Mouse (Mus musculus): ENCODE measurements at regions not wholly inside any gene's neighbourhood (a gene's known extent, or its start where the extent isn't known, plus 50 kb on each side); places are given as distances from the start of the nearest gene placed in this dataset.

DNA sequence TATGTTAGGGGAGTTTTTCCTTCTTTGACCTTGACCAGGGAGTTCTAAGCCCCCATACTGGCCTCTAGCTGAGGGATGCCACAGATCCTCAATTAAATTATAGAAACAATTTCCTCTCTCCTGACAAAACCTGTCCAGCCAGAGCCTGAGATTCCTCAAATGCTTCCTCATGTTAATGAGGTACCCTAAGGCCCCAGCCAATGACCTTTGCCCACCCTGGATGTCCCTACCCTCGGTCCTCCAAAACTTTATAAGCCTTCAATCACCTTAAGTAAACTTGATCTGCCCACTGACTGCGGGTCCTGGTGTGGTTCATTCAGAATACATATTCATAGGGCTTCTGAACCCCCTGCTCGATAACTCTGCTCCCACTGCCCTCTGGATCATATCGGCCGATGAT is 227.7 kb upstream of the Vstm2b start:
- Histone ChIP-seq H3K4me1 (ENCODE audit: control insufficient read depth, insufficient read depth, low read length) (no peaks in the 10 kb centered on the region), H3K27ac (ENCODE audit: insufficient read depth, low read length) (no peak overlapping the region), H3K27me3 (ENCODE audit: control insufficient read depth, insufficient read depth, low read length) (no peaks in the 10 kb centered on the region; the same call in 1 of the 2 replicates), H3K4me3 (replicated peaks; ENCODE audit: insufficient read depth, low read depth, low read length) (no peak overlapping the region)
- DNase-seq = no peak
- TF ChIP-seq CTCF (IDR thresholded peaks at IDR 0.05; ENCODE audit: borderline replicate concordance, insufficient read depth, low read depth, low read length) (no peak), POLR2A (IDR thresholded peaks at IDR 0.05; ENCODE audit: borderline replicate concordance, insufficient read depth, low read length) (no peak)
- WGBS = 88% methylated on average over 5 of the region's 5 CpGs

DNA sequence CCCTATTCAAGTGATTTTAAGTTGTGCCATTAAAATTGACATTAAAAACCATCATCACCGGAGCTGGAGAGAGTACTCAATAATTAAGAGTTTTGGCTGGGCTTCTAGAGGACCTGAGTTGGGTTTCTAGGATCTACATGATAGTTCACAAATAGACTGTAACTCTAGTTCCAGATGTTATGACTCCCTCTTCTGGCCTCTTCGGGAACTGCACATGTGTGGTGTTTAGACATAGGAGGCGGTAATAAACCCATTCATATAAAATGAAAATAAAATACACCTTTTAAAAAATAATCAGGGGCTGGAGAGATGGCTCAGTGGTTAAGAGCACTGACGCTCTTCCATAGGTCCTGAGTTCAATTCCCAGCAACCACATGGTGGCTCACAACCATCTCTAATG is 227.1 kb upstream of the Vstm2b start:
- no peak for DNase-seq
- no peak for TF ChIP-seq CTCF (IDR thresholded peaks at IDR 0.05; ENCODE audit: borderline replicate concordance, insufficient read depth, low read depth, low read length)
- TF ChIP-seq POLR2A (IDR thresholded peaks at IDR 0.05; ENCODE audit: borderline replicate concordance, insufficient read depth, low read length) = no peak
- Histone ChIP-seq H3K4me3 (replicated peaks; ENCODE audit: insufficient read depth, low read depth, low read length) (no peak overlapping the region), H3K27ac (ENCODE audit: insufficient read depth, low read length) (no peak overlapping the region), H3K4me1 (ENCODE audit: control insufficient read depth, insufficient read depth, low read length) (no peaks in the 10 kb centered on the region), H3K27me3 (ENCODE audit: control insufficient read depth, insufficient read depth, low read length) (no peaks in the 10 kb centered on the region; the same call in 1 of the 2 replicates)
- WGBS = 98% methylated on average over 4 of the region's 4 CpGs

DNA sequence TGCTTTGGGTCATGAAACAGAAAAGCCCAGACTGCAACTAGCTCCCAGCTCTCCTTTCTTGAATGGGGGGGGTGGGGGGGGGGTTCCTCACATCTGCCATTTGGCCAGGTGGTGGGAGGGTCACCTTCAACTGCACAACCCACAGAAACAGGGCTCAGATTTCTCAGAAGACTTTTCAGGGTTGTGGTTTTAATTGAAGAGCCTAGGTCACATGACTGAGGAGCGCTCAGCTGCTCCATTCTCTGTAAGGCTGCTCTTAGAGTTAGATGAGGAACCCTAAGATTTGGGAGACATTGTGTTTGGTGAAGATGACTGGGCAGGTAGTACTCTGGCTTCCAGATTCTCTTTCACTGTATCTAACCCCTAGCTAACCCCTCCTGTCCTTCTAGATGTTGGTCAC is 225.8 kb upstream of the Vstm2b start:
- Histone ChIP-seq H3K27ac (ENCODE audit: insufficient read depth, low read length) (no peak overlapping the region), H3K4me3 (replicated peaks; ENCODE audit: insufficient read depth, low read depth, low read length) (no peak overlapping the region), H3K4me1 (ENCODE audit: control insufficient read depth, insufficient read depth, low read length) (no peaks in the 10 kb centered on the region), H3K27me3 (ENCODE audit: control insufficient read depth, insufficient read depth, low read length) (no peaks in the 10 kb centered on the region; the same call in 1 of the 2 replicates)
- TF ChIP-seq POLR2A (IDR thresholded peaks at IDR 0.05; ENCODE audit: borderline replicate concordance, insufficient read depth, low read length) = no peak
- TF ChIP-seq CTCF (IDR thresholded peaks at IDR 0.05; ENCODE audit: borderline replicate concordance, insufficient read depth, low read depth, low read length) = no peak
- 96% methylated on average over 1 of the region's 1 CpGs for WGBS
- DNase-seq = no peak

DNA sequence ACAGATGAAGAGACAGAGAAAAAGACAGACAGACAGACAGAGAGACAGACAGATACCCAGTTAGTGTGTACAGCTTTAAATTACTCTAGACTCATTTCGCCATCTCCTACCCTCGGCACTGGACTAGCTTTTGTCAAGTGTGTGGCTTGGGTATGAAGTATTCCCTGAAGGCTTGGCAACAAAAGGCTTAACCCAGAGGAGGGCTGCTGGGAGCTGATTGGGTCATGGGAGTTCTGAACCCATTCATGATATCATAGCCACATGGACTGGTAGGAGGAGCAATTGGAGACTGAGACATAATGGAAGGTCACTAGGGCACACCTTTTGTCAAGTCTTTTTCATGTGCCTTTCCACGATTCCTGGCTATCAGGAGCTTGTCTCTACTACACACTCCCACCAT is 223.7 kb upstream of the Vstm2b start:
- DNase-seq = no peak
- no peaks in the 10 kb centered on the region; the same call in 1 of the 2 replicates for H3K27me3 ChIP-seq (ENCODE audit: control insufficient read depth, insufficient read depth, low read length)
- no peaks in the 10 kb centered on the region for H3K4me1 ChIP-seq (ENCODE audit: control insufficient read depth, insufficient read depth, low read length)
- no peak overlapping the region for H3K27ac ChIP-seq (ENCODE audit: insufficient read depth, low read length)
- WGBS = 30% methylated on average over 3 of the region's 3 CpGs
- TF ChIP-seq POLR2A (IDR thresholded peaks at IDR 0.05; ENCODE audit: borderline replicate concordance, insufficient read depth, low read length) (no peak), CTCF (IDR thresholded peaks at IDR 0.05; ENCODE audit: borderline replicate concordance, insufficient read depth, low read depth, low read length) (no peak)
- H3K4me3 ChIP-seq (replicated peaks; ENCODE audit: insufficient read depth, low read depth, low read length) = no peak overlapping the region

DNA sequence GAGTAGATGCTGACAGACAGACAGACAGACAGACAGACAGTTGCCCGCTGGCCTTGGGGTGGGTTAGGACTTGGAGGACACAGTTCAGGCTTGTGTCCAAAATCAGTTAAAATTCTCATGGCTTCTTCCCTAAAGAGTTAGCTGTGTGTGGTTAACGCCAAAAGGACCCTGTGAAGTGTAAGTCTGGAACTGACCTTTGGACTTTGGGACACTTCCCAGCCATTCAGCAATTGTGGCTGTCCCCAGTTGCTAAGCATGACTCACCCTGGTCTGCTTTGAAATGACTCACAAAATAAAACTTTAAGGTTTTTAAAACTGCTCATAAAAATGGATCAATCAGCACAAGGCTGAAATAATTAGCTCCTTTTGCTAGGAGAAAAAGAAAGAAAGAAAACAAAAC is 220.5 kb upstream of the Vstm2b start:
- WGBS = 51% methylated on average over 2 of the region's 2 CpGs
- TF ChIP-seq CTCF (IDR thresholded peaks at IDR 0.05; ENCODE audit: borderline replicate concordance, insufficient read depth, low read depth, low read length) (no peak), POLR2A (IDR thresholded peaks at IDR 0.05; ENCODE audit: borderline replicate concordance, insufficient read depth, low read length) (no peak)

DNA sequence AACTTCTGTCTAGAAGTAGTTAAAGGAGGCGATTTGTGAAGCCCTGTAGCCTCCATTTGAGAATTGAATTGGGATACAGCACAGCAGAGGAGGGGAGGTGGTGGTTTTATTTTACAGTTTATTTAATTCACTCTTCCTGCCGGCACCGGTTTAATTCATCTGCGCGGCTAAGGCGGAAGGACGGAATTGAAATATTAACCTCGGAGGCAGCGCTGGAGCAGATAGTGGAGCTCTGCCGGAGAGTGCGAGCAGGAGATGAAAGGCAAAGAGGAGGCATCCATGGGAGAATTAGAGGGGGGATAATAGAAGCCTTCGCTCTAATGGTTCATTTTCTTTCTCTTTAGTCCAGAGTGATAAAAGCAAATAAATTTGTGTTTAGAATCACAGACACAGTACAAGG is 217.6 kb upstream of the Vstm2b start:
- Histone ChIP-seq H3K27ac (ENCODE audit: insufficient read depth, low read length) (no peak overlapping the region), H3K4me3 (replicated peaks; ENCODE audit: insufficient read depth, low read depth, low read length) (no peak overlapping the region), H3K4me1 (ENCODE audit: control insufficient read depth, insufficient read depth, low read length) (no peaks in the 10 kb centered on the region), H3K27me3 (ENCODE audit: control insufficient read depth, insufficient read depth, low read length) (no peaks in the 10 kb centered on the region)
- WGBS = 19% methylated on average over 12 of the region's 12 CpGs
- no peak for TF ChIP-seq CTCF (IDR thresholded peaks at IDR 0.05; ENCODE audit: borderline replicate concordance, insufficient read depth, low read depth, low read length)
- TF ChIP-seq POLR2A (IDR thresholded peaks at IDR 0.05; ENCODE audit: borderline replicate concordance, insufficient read depth, low read length) = no peak
- DNase-seq = no peak

More for the DNA sequence above, 220.5 kb upstream of the Vstm2b start:
- no peak overlapping the region for H3K27ac ChIP-seq (ENCODE audit: insufficient read depth, low read length)
- DNase-seq = no peak
- H3K4me3 ChIP-seq (replicated peaks; ENCODE audit: insufficient read depth, low read depth, low read length) = no peak overlapping the region
- H3K27me3 ChIP-seq (ENCODE audit: control insufficient read depth, insufficient read depth, low read length) = no peaks in the 10 kb centered on the region
- H3K4me1 ChIP-seq (ENCODE audit: control insufficient read depth, insufficient read depth, low read length) = no peaks in the 10 kb centered on the region

DNA sequence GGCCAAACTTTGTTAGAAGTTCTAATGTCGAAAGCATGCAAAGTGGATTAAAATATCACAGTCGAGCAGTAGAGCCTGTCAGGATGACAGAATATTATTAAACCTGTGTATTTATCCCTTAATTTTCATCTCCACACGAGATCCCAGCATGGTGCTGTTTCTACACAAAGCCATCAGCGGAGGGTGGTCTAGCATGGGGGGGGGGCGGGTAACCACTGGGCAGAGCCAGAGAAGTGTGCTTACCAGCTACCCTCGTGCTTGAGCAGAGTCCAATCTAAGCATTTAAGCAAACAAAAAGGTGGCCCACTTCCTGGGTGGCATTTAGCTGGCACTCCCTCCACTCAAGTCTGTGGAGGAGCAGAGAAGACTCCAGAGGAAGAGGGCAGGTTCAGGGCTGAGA is 217.1 kb upstream of the Vstm2b start:
- no peaks in the 10 kb centered on the region for H3K27me3 ChIP-seq (ENCODE audit: control insufficient read depth, insufficient read depth, low read length)
- H3K27ac ChIP-seq (ENCODE audit: insufficient read depth, low read length) = no peak overlapping the region
- WGBS = 6% methylated on average over 6 of the region's 6 CpGs
- H3K4me1 ChIP-seq (ENCODE audit: control insufficient read depth, insufficient read depth, low read length) = no peaks in the 10 kb centered on the region
- H3K4me3 ChIP-seq (replicated peaks; ENCODE audit: insufficient read depth, low read depth, low read length) = no peak overlapping the region
- DNase-seq = no peak
- TF ChIP-seq POLR2A (IDR thresholded peaks at IDR 0.05; ENCODE audit: borderline replicate concordance, insufficient read depth, low read length) (no peak), CTCF (IDR thresholded peaks at IDR 0.05; ENCODE audit: borderline replicate concordance, insufficient read depth, low read depth, low read length) (no peak)

DNA sequence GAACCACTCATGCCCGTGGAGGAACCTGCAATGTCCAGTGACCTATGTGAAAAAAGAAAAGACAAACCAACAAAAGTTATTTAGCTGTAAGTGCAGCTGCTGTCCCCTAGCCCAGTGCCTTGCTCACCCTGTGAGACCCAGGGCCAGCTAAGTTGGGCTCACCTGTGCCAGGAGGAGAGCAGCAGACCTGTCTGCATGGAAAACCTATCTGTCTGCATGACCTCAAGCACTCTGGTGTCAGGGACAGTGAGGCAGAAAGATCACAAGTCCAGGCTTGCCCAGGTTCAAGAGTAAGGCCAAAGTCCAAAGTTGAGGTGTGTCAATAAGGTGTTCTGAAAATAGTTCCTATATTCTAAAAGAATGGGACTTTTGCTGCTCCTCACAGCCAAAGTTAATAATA is 215.0 kb upstream of the Vstm2b start:
- H3K27me3 ChIP-seq (ENCODE audit: control insufficient read depth, insufficient read depth, low read length) = no peaks in the 10 kb centered on the region
- DNase-seq = no peak
- TF ChIP-seq CTCF (IDR thresholded peaks at IDR 0.05; ENCODE audit: borderline replicate concordance, insufficient read depth, low read depth, low read length) = no peak
- TF ChIP-seq POLR2A (IDR thresholded peaks at IDR 0.05; ENCODE audit: borderline replicate concordance, insufficient read depth, low read length) = no peak
- no peaks in the 10 kb centered on the region for H3K4me1 ChIP-seq (ENCODE audit: control insufficient read depth, insufficient read depth, low read length)
- 59% methylated on average over 1 of the region's 1 CpGs for whole genome bisulfite sequencing
- no peak overlapping the region for H3K4me3 ChIP-seq (replicated peaks; ENCODE audit: insufficient read depth, low read depth, low read length)
- H3K27ac ChIP-seq (ENCODE audit: insufficient read depth, low read length) = no peak overlapping the region

All from cerebellum, adult 2 months (tissue).